ENCODE assay signal across 11 mouse cellular contexts in the genomic region with DNA sequence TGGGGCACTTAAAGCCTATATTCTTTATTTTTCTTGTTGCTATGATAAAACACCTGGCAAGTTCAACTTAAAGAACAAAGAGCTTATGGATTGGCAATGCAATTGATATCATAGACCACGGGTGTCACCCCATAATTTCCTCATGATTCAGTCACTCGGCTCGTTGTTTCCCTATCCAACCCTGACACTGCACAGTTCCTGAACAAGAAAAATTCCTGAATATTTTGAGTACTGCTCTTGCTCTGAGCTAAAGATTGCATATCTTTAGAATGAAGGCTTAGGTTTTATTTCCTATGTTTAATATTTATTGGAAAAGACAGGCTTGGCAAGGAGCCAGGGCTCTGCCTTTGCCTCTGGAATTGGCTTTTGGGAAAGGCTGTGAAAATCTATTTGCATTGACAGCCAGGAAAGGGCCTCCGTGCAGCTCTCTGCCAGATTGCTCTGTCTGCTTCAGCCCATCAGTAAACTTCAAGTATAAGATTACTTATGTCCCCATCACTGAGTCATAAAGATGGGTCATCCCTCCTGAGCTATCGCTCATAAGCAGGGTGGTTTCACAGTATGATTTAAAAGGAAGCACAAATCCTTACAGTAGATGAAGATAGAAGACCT.
DNase-seq lines count a peak whose midpoint lies in the region; ATAC-seq lines count a peak whose summit lies in the region.
"Had no signal": no experiment of that assay in that cellular context is flagged by ENCODE, and none has a peak within 500 bp of the region (broad histone marks: within the 10 kb centered on the region; RNA-seq: fewer than 3 reads in every experiment).

No protein-coding gene starts in this region.

- ATAC-seq in liver, embryonic 11.5 days (replicated peaks; ENCODE audit: low FRiP score) = no peak
- no peak for ATAC-seq in embryonic facial prominence, embryonic 12.5 days (ENCODE audit: insufficient number of reproducible peaks, insufficient read depth, low FRiP score, low TSS enrichment)
- ATAC-seq in limb, embryonic 12.5 days (ENCODE audit: insufficient number of reproducible peaks, insufficient read depth, low FRiP score, low TSS enrichment, low read depth) = no peak
- no peak for ATAC-seq in inflammation-experienced regulatory T-cells, adult 6 months

- no peak overlapping the region for H3K4me2 ChIP-seq in liver, embryonic 11.5 days
- no peak overlapping the region for H3K4me2 ChIP-seq in embryonic facial prominence, embryonic 12.5 days (replicated peaks)
- H3K4me2 ChIP-seq in limb, embryonic 12.5 days = no peak overlapping the region
- H3K4me2 ChIP-seq: liver, embryonic 13.5 days had no signal

- no peaks in the 10 kb centered on the region for H3K4me1 ChIP-seq in liver, embryonic 11.5 days (replicated peaks; ENCODE audit: control insufficient read depth, insufficient read depth, low read length)
- peaks cover 19% of the 10 kb centered on the region for H3K4me1 ChIP-seq in embryonic facial prominence, embryonic 12.5 days
- peaks cover 17% of the 10 kb centered on the region for H3K4me1 ChIP-seq in limb, embryonic 12.5 days (replicated peaks)
- H3K4me1 ChIP-seq: liver, embryonic 13.5 days had no signal

- no peaks in the 10 kb centered on the region for H3K36me3 ChIP-seq in liver, embryonic 11.5 days (ENCODE audit: control insufficient read depth, insufficient read depth, low read length)
- H3K36me3 ChIP-seq in embryonic facial prominence, embryonic 12.5 days = no peaks in the 10 kb centered on the region
- no peaks in the 10 kb centered on the region for H3K36me3 ChIP-seq in limb, embryonic 12.5 days
- H3K36me3 ChIP-seq: liver, embryonic 13.5 days had no signal

- WGBS in liver, embryonic 11.5 days = 67% methylated on average over 5 of the region's 5 CpGs
- 46% methylated on average over 5 of the region's 5 CpGs for WGBS in embryonic facial prominence, embryonic 12.5 days
- 57% methylated on average over 5 of the region's 5 CpGs for WGBS in limb, embryonic 12.5 days

- peak; percentile 28 for DNase-seq in embryo, embryonic 11 days
- no peak for DNase-seq in embryo, embryonic 10 days (ENCODE audit: low spot score)
- peak; percentile 4 for DNase-seq in liver
- no peak for DNase-seq in liver, embryonic 11.5 days (ENCODE audit: low spot score)
- DNase-seq in adrenal gland, adult (ENCODE audit: inconsistent age in 2 of 2, low spot score in 1 of 2) = no peak
- DNase-seq: adrenal gland, postnatal 36 days; cerebellum, adult 8-10 months; liver, embryonic 13.5 days had no signal

- H3K4me3 ChIP-seq in liver, embryonic 11.5 days (ENCODE audit: low read depth, low read length) = no peak overlapping the region
- no peak overlapping the region for H3K4me3 ChIP-seq in embryonic facial prominence, embryonic 12.5 days
- H3K4me3 ChIP-seq in limb, embryonic 12.5 days (replicated peaks) = no peak overlapping the region
- H3K4me3 ChIP-seq: liver, embryonic 13.5 days had no signal

- no peak overlapping the region for H3K9ac ChIP-seq in liver, embryonic 11.5 days (ENCODE audit: low read depth, low read length)
- no peak overlapping the region for H3K9ac ChIP-seq in embryonic facial prominence, embryonic 12.5 days
- no peak overlapping the region for H3K9ac ChIP-seq in limb, embryonic 12.5 days (replicated peaks)
- H3K9ac ChIP-seq: liver, embryonic 13.5 days had no signal

- no peaks in the 10 kb centered on the region for H3K9me3 ChIP-seq in liver, embryonic 11.5 days (ENCODE audit: control insufficient read depth, low read length)
- H3K9me3 ChIP-seq in embryonic facial prominence, embryonic 12.5 days = no peaks in the 10 kb centered on the region
- peaks cover 3% of the 10 kb centered on the region; the same call in 1 of the 2 replicates for H3K9me3 ChIP-seq in limb, embryonic 12.5 days
- H3K9me3 ChIP-seq: liver, embryonic 13.5 days had no signal

- H3K27me3 ChIP-seq in liver, embryonic 11.5 days (replicated peaks; ENCODE audit: control insufficient read depth, insufficient read depth, low read length) = no peaks in the 10 kb centered on the region
- H3K27me3 ChIP-seq in embryonic facial prominence, embryonic 12.5 days = no peaks in the 10 kb centered on the region
- H3K27me3 ChIP-seq in limb, embryonic 12.5 days = no peaks in the 10 kb centered on the region
- H3K27me3 ChIP-seq: liver, embryonic 13.5 days had no signal

- H3K27ac ChIP-seq in liver, embryonic 11.5 days (ENCODE audit: low read depth, low read length) = no peak overlapping the region
- 0 out of 2 replicates have a peak overlapping the region, but pooled peaks have one; percentile 4 for H3K27ac ChIP-seq in embryonic facial prominence, embryonic 12.5 days
- H3K27ac ChIP-seq in limb, embryonic 12.5 days = 0 out of 2 replicates have a peak overlapping the region, but pooled peaks have one; percentile 35
- H3K27ac ChIP-seq: liver, embryonic 13.5 days had no signal

Comparison
In these comparisons a context has a peak if more than half of its experiments do, and no peak if none do; other contexts are left out.
1. DNase-seq: peak in embryo, embryonic 11 days (single experiment) and liver (single experiment); none in embryo, embryonic 10 days (single experiment), liver, embryonic 11.5 days (single experiment) and adrenal gland, adult (0 of 2).